Mouse (Mus musculus) midbrain, embryonic 14.5 days (tissue): ENCODE results near the gene Zmynd11. TPM values are rescaled to one million over a fixed set of nuclear protein-coding genes. Genes with fewer than 3 reads are reported as not detected.

Experiments used
- ATAC-seq: fragments of 200-750 bp; cut with Nextera tagmentation; 2 replicates; pipeline ENCODE4 v1.8.0; 2017; ENCODE audit warnings: moderate number of reproducible peaks, moderate library complexity; ENCODE audit not compliant: low FRiP score, low TSS enrichment
- DNase-seq: peaks from one replicate; pipeline ENCODE4 v3.0.0-alpha.2; 2015
- H3K27ac ChIP-seq: fragments of 300-500 bp; sonication (generic); replicated peaks from 2 replicates; pipeline ENCODE4 v1.5.1; 2014; ENCODE audit warnings: mild to moderate bottlenecking, low read depth, low read length, moderate library complexity
- H3K27me3 ChIP-seq: fragments of 300-500 bp; sonication (generic); 2 replicates; pipeline ENCODE4 v1.6.1; 2014; ENCODE audit warnings: low read length, control low read depth, mixed read lengths; ENCODE audit not compliant: control insufficient read depth, insufficient read depth
- H3K36me3 ChIP-seq: fragments of 300-500 bp; sonication (generic); 2 replicates; pipeline ENCODE4 v1.6.1; 2014; ENCODE audit warnings: low read length, control low read depth; ENCODE audit not compliant: control insufficient read depth, insufficient read depth
- H3K4me1 ChIP-seq: fragments of 300-500 bp; sonication (generic); 2 replicates; pipeline ENCODE4 v1.6.1; 2014; ENCODE audit warnings: mild to moderate bottlenecking, antibody characterized with exemption, low read length, control low read depth; ENCODE audit not compliant: control insufficient read depth, insufficient read depth
- H3K4me2 ChIP-seq: fragments of 300-500 bp; sonication (generic); 2 replicates; pipeline ENCODE4 v1.6.1; 2014; ENCODE audit warnings: mild to moderate bottlenecking, low read length, moderate library complexity
- H3K4me3 ChIP-seq: fragments of 300-500 bp; sonication (generic); replicated peaks from 2 replicates; pipeline ENCODE4 v1.5.1; 2014; ENCODE audit warnings: low read depth, low read length
- H3K9ac ChIP-seq: fragments of 300-500 bp; sonication (generic); replicated peaks from 2 replicates; pipeline ENCODE4 v1.6.1; 2014; ENCODE audit warnings: mild to moderate bottlenecking, low read length, moderate library complexity
- H3K9me3 ChIP-seq: fragments of 300-500 bp; sonication (generic); 2 replicates; pipeline ENCODE4 v1.6.1; 2016; ENCODE audit warnings: low read length, control low read depth, mixed read lengths; ENCODE audit not compliant: control insufficient read depth
- WGBS: fragments of 180-500 bp; shearing (Covaris S2); extraction: QIAGEN DNeasy Blood & Tissue Kit; methylation state at CpG from one replicate; pipeline ENCODE4 v1.1.7; 2014; 5-methylcytosine and 5-hydroxymethylcytosine counted together
- polyA plus RNA-seq: library from polyadenylated mRNA; unstranded; fragments of >200 nt; fragmentation: Nextera tagmentation; extraction: Ambion mirVana; gene quantifications from 2 replicates; pipeline ENCODE4 v1.2.1, GENCODE M21; 2014

Gene Zmynd11
- polyA plus RNA-seq, 1 experiment from 2014 or later = 198 TPM

DNA sequence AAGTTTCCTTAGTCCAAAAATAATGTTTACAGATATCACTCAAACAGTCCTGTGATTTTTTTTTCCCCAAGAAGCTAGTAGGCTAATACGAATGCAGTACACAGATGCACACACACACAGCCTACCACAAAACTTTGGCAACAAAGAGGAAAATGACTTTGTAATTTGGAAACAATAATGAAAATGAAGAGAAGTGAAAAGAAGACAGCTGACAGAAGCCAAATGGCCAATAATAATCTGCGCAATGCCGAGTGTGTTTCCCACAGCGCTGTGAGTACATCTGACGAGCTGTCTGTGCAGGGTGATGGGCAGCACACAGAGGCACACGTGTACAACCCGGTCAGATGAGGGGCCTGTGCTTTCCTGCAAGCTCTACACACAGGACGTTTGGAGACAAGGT lies 58.4 kb downstream of the Zmynd11 start:
- H3K4me3 ChIP-seq = no peak overlapping the region
- H3K27ac ChIP-seq = no peak overlapping the region
- ATAC-seq (no peak), DNase-seq (no peak)
- H3K4me2 ChIP-seq = no peak overlapping the region
- H3K9ac ChIP-seq = no peak overlapping the region
- peaks cover 7% of the 10 kb centered on the region; the same call in 1 of the 2 replicates for H3K36me3 ChIP-seq
- no peaks in the 10 kb centered on the region for H3K9me3 ChIP-seq
- WGBS = 93% methylated on average over 8 of the region's 8 CpGs
- no peaks in the 10 kb centered on the region for H3K27me3 ChIP-seq
- no peaks in the 10 kb centered on the region for H3K4me1 ChIP-seq

DNA sequence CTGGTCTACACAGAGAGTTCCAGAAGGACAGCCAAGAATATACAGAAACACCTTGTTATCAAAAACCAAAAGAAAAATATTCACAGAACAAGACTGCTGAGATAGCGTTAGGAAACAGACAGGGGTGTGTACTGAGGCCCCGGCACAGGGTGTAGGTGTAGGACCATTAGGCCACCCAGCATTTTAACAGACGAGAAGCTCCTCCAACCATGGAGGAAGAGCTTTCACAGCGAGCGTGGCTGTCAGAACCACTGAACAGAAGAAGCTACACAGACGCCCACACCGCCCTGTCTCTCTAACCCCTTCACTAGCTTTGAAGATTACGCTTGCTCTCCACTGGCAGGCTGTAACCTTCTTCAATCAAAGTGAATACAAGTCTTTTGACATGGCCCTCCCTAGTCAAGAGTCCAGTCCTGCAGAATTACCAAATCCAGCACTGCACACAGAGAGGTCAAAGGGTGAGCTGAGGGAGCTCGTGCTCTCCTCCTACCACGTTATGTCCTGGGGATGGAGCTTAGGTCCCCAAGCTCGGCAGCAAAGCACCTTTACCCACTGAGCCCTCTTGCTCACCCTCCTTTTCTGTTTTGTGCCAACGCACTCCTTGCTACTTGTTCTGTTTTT lies 62.4 kb downstream of the Zmynd11 start:
- Histone ChIP-seq H3K4me3 (no peak overlapping the region), H3K4me2 (no peak overlapping the region), H3K9ac (no peak overlapping the region), H3K9me3 (no peaks in the 10 kb centered on the region), H3K36me3 (peaks cover 4% of the 10 kb centered on the region; the same call in 1 of the 2 replicates), H3K27ac (no peak overlapping the region), H3K27me3 (no peaks in the 10 kb centered on the region), H3K4me1 (no peaks in the 10 kb centered on the region)
- ATAC-seq (no peak), DNase-seq (no peak)
- 73% methylated on average over 12 of the region's 12 CpGs for WGBS

DNA sequence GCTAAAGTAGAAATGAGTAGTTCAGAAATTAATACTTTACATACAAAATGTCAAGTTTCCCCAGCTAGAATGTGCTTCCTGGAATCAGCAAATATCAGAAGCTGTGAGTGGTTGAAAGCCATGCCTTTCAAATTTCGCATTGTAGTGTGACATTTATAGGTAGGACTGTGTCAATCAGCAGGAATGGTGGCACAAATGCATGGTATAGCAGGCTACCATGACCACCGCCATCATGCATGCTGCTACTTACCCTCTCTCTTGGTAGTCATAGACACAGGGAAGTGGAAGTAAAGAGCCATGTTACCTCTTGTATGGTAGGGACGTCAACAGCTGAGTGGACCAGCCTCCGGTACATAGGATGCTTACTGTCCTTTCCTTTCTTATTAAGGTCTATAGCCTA lies 67.8 kb downstream of the Zmynd11 start:
- H3K36me3 ChIP-seq = peaks cover 49% of the 10 kb centered on the region
- DNase-seq = no peak
- H3K9ac ChIP-seq = no peak overlapping the region
- H3K4me2 ChIP-seq = no peak overlapping the region
- no peaks in the 10 kb centered on the region for H3K9me3 ChIP-seq
- no peak overlapping the region for H3K27ac ChIP-seq
- ATAC-seq = no peak
- no peaks in the 10 kb centered on the region for H3K27me3 ChIP-seq
- WGBS = 96% methylated on average over 4 of the region's 4 CpGs
- H3K4me3 ChIP-seq = no peak overlapping the region
- H3K4me1 ChIP-seq = no peaks in the 10 kb centered on the region

DNA sequence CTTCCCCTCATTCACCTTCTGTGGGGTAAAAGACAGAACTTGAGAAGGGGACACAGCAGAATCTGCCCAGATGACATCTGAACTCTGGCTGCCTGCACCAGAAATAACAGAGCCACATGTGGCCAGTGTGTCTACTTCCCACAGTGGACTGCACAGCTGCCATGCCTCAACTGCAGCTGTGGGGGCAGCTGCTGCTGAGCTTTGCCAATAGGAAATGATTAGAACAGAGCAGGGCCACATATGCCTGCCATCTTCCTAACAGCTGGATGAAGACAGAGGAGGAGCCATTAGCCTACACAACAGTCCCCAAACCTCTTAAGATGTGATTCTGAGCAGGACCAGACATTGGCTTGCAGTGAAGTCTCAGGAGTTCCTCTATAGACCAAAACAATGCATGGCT lies 69.3 kb downstream of the Zmynd11 start:
- Histone ChIP-seq H3K27me3 (no peaks in the 10 kb centered on the region), H3K4me3 (no peak overlapping the region), H3K27ac (no peak overlapping the region), H3K9ac (no peak overlapping the region), H3K4me2 (no peak overlapping the region), H3K4me1 (no peaks in the 10 kb centered on the region), H3K36me3 (peaks cover 63% of the 10 kb centered on the region), H3K9me3 (no peaks in the 10 kb centered on the region)
- DNase-seq (no peak), ATAC-seq (no peak)

DNA sequence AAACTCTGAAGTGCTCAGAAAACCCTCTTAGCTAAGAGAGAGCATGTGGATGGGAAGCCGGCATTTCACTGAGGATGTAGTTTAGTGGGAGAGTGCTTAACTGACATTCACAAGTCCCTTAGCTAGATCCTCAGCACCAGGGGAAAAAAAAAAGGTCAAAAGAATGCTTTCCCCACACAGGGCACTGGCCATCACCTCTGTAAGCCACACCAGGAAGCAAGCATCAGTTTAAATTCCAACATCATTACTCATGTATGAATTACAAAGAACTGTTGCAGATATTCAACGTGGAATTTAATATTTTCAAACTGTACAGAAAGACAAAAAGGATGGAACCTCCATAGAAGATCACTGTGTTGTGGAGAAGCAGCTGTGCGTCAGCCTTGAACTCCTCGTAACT lies 69.7 kb downstream of the Zmynd11 start:
- peaks cover 67% of the 10 kb centered on the region for H3K36me3 ChIP-seq
- no peak for DNase-seq

DNA sequence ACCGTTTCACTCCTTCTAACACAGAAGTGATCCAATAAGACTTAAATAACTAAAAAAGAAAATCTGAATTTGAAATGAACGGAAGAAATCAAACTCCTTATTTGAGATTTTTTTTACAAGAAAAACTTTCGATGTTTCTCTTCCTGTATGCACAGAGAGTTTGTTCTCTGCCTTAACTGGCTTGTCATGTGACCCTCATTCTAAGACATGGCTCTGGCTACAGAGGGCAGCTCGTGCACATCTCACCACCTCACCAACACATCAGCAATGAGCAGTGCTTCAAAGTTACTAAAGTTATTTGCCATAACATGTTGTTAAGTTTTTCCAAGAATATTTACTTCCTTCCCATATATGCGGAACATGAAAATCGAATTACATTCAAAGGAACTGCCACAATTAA lies 70.5 kb downstream of the Zmynd11 start:
- H3K36me3 ChIP-seq = peaks cover 74% of the 10 kb centered on the region
- no peak overlapping the region for H3K9ac ChIP-seq
- H3K4me1 ChIP-seq = no peaks in the 10 kb centered on the region
- no peak for DNase-seq
- H3K27me3 ChIP-seq = no peaks in the 10 kb centered on the region
- H3K27ac ChIP-seq = no peak overlapping the region
- no peaks in the 10 kb centered on the region for H3K9me3 ChIP-seq
- no peak overlapping the region for H3K4me2 ChIP-seq
- WGBS = 92% methylated on average over 6 of the region's 6 CpGs
- no peak overlapping the region for H3K4me3 ChIP-seq
- ATAC-seq = no peak

More for the DNA sequence above, 69.7 kb downstream of the Zmynd11 start:
- Histone ChIP-seq H3K27ac (no peak overlapping the region), H3K4me1 (no peaks in the 10 kb centered on the region), H3K4me2 (no peak overlapping the region), H3K9me3 (no peaks in the 10 kb centered on the region), H3K9ac (no peak overlapping the region), H3K4me3 (no peak overlapping the region), H3K27me3 (no peaks in the 10 kb centered on the region)
- WGBS = 94% methylated on average over 4 of the region's 4 CpGs
- ATAC-seq = no peak

DNA sequence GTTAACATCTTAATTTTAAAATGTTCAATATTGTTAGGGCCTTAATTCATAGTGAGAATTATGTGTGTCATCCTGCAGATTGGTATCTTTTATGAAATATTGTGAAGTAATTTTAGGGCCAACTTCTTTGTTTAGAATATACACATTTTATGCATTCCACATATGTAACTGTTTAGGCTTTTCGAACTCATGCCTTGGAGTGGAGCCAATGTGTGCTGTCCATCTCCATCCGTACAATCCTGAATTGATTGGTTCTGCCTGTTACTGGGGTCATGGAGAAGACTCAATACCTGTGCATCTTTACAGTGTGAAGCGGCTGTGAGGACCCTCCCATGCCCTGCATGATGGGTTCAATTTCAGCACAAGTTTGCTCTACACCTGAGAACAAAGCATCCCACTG lies 72.3 kb downstream of the Zmynd11 start:
- WGBS = 82% methylated on average over 3 of the region's 3 CpGs

DNA sequence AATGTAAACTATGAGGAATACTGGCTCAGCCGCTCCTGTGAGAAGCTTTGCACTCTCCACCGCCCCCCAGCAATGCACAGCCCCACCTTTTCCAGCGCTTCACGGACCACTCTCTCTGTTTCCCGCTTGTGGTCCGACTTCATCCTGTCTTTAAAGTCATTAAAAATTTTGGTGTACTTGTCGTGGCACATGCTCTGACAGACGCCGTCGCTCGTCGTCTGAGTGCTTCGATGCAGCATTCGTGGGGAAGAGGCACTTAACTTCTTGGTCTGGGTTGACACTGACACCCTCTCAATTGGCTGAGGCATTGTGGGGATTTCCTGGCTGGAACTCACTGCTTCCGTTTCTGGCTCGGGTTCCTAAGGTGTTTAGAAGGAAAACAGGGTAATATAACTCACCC lies 75.8 kb downstream of the Zmynd11 start:
- WGBS = 94% methylated on average over 16 of the region's 16 CpGs
- H3K36me3 ChIP-seq = peaks cover 89% of the 10 kb centered on the region
- DNase-seq = no peak

More for the DNA sequence above, 72.3 kb downstream of the Zmynd11 start:
- no peaks in the 10 kb centered on the region for H3K9me3 ChIP-seq
- no peaks in the 10 kb centered on the region for H3K27me3 ChIP-seq
- DNase-seq = no peak
- H3K27ac ChIP-seq = no peak overlapping the region
- H3K4me2 ChIP-seq = no peak overlapping the region
- H3K4me1 ChIP-seq = no peaks in the 10 kb centered on the region
- H3K9ac ChIP-seq = no peak overlapping the region
- ATAC-seq = no peak
- no peak overlapping the region for H3K4me3 ChIP-seq
- peaks cover 88% of the 10 kb centered on the region for H3K36me3 ChIP-seq

DNA sequence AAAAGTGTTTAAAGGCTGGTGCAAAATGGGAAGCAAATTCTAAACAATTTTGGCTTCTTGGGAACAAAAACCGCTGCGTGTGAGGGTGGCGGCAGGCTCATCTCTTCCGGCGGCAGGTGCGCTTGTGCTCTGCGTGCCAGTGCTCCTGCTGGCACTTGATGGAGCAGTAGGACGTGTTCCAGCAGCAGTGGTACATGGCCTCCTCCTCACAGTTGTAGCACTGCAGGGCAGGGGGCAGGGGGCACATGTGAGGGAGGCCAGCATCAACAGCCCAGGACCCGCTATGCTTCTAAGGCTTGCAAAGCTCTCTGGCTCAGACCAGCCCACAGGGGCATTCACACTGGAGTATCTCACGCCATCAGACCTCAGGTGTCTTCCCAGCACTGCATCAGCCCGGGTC lies 78.4 kb downstream of the Zmynd11 start:
- H3K9ac ChIP-seq = no peak overlapping the region
- H3K9me3 ChIP-seq = no peaks in the 10 kb centered on the region
- no peak overlapping the region for H3K4me2 ChIP-seq
- H3K36me3 ChIP-seq = peaks cover 84% of the 10 kb centered on the region
- H3K27me3 ChIP-seq = no peaks in the 10 kb centered on the region
- WGBS = 93% methylated on average over 11 of the region's 11 CpGs
- H3K27ac ChIP-seq = no peak overlapping the region
- no peaks in the 10 kb centered on the region for H3K4me1 ChIP-seq
- no peak for ATAC-seq
- no peak overlapping the region for H3K4me3 ChIP-seq
- DNase-seq = no peak

More for the DNA sequence above, 75.8 kb downstream of the Zmynd11 start:
- Histone ChIP-seq H3K27ac (no peak overlapping the region), H3K27me3 (no peaks in the 10 kb centered on the region), H3K4me1 (no peaks in the 10 kb centered on the region), H3K4me2 (no peak overlapping the region), H3K9ac (no peak overlapping the region), H3K9me3 (no peaks in the 10 kb centered on the region), H3K4me3 (no peak overlapping the region)
- ATAC-seq = no peak
